Mouse (Mus musculus) cortical plate, adult 2 months (tissue): ENCODE measurements around the gene Apeh. TPM values are rescaled to one million over a fixed set of nuclear protein-coding genes. Genes with fewer than 3 reads are reported as not detected.
"Not testable (repeated sequence)": the region's sequence is repeated elsewhere in the genome, so short reads cannot be mapped to it uniquely, and the experiment has no call there.

Experiments used
- H3K27ac ChIP-seq: fragments of 200-500 bp; 2 replicates; pipeline ENCODE4 v1.5.1; 2012; ENCODE audit warnings: low read length, control low read depth, inconsistent platforms; ENCODE audit not compliant: insufficient read depth
- H3K4me1 ChIP-seq: fragments of 200-500 bp; 2 replicates; pipeline ENCODE4 v1.6.1; 2011; ENCODE audit warnings: low read length; ENCODE audit not compliant: control insufficient read depth, insufficient read depth
- H3K4me3 ChIP-seq: fragments of 200-500 bp; 2 replicates; pipeline ENCODE4 v1.5.1; 2011; ENCODE audit warnings: mild to moderate bottlenecking, low read length, control low read depth; ENCODE audit not compliant: insufficient read depth
- CTCF ChIP-seq: fragments of 200-500 bp; IDR thresholded peaks from 2 replicates; pipeline ENCODE4 v1.5.1; 2011; ENCODE audit warnings: mild to moderate bottlenecking, control low read depth, low read length; ENCODE audit not compliant: insufficient read depth; ENCODE audit errors: extremely low read depth
- POLR2A ChIP-seq: fragments of 200-500 bp; IDR thresholded peaks from 2 replicates; pipeline ENCODE4 v1.6.1; 2011; ENCODE audit warnings: mild to moderate bottlenecking, low read length, control low read depth; ENCODE audit not compliant: insufficient read depth; ENCODE audit errors: extremely low read depth
- polyA plus RNA-seq: library from polyadenylated mRNA; depleted of rRNA; stranded (reverse); fragments of >200 nt; gene quantifications from 2 replicates; pipeline ENCODE4 v1.2.3, GENCODE M21; 2012; rRNA removed

Gene Apeh
- polyA plus RNA-seq = 26.1 TPM in 2 replicates

- peaks cover 4% of the 10 kb centered on the region; the same call in 1 of the 2 replicates for H3K4me1 ChIP-seq
- TF ChIP-seq POLR2A (peak; percentile 28; the same call in 1 of the 2 replicates), CTCF (no peak)
- H3K4me3 ChIP-seq = peak within 1 kb of the TSS; percentile 31
- no peak within 1 kb of the TSS for H3K27ac ChIP-seq
Observed at GRCm38 (mm10) chr9:108094184-108094941, at the start of gene Apeh. Apeh (minus strand) TSS chr9:108094606.

GRCm38 (mm10) chr9:108143470-108143869 is 49.1 kb upstream of the Apeh start:
- Histone ChIP-seq H3K4me1 (peaks cover 10% of the 10 kb centered on the region), H3K4me3 (no peak overlapping the region), H3K27ac (peak overlapping the region; percentile 75)
- TF ChIP-seq POLR2A = no peak
- TF ChIP-seq CTCF = no peak

- Histone ChIP-seq H3K4me3 (no peak overlapping the region), H3K4me1 (peaks cover 6% of the 10 kb centered on the region; the same call in 1 of the 2 replicates), H3K27ac (peak overlapping the region; percentile 63)
- no peak for TF ChIP-seq POLR2A
- no peak for TF ChIP-seq CTCF
Observed at GRCm38 (mm10) chr9:108141387-108141786, 47.0 kb upstream of the Apeh start.

GRCm38 (mm10) chr9:108139963-108140695 is 45.7 kb upstream of the Apeh start:
- peak overlapping the region; percentile 63; the same call in 1 of the 2 replicates for H3K27ac ChIP-seq
- H3K4me3 ChIP-seq = no peak overlapping the region
- TF ChIP-seq CTCF = peak; percentile 38; the same call in 1 of the 2 replicates
- no peak for TF ChIP-seq POLR2A
- peaks cover 7% of the 10 kb centered on the region; the same call in 1 of the 2 replicates for H3K4me1 ChIP-seq

- H3K4me1 ChIP-seq = peaks cover 6% of the 10 kb centered on the region; the same call in 1 of the 2 replicates
- no peak for TF ChIP-seq POLR2A
- no peak for TF ChIP-seq CTCF
- H3K27ac ChIP-seq = peak overlapping the region; percentile 51
- no peak overlapping the region for H3K4me3 ChIP-seq
Observed at GRCm38 (mm10) chr9:108139169-108139962, 45.0 kb upstream of the Apeh start.

GRCm38 (mm10) chr9:108138118-108138517 is 43.7 kb upstream of the Apeh start:
- TF ChIP-seq CTCF = no peak
- no peak for TF ChIP-seq POLR2A
- H3K4me1 ChIP-seq = peaks cover 6% of the 10 kb centered on the region; the same call in 1 of the 2 replicates
- peak overlapping the region; percentile 78 for H3K27ac ChIP-seq
- H3K4me3 ChIP-seq = no peak overlapping the region

GRCm38 (mm10) chr9:108137523-108137922 is 43.1 kb upstream of the Apeh start:
- TF ChIP-seq CTCF (no peak), POLR2A (0 out of 2 replicates have a peak, but pooled peaks have one; percentile 29)
- Histone ChIP-seq H3K4me1 (peaks cover 6% of the 10 kb centered on the region; the same call in 1 of the 2 replicates), H3K27ac (0 out of 2 replicates have a peak overlapping the region, but pooled peaks have one; percentile 93), H3K4me3 (no peak overlapping the region)

- H3K27ac ChIP-seq = peak overlapping the region; percentile 93
- peaks cover 6% of the 10 kb centered on the region; the same call in 1 of the 2 replicates for H3K4me1 ChIP-seq
- H3K4me3 ChIP-seq = no peak overlapping the region
- TF ChIP-seq CTCF (no peak), POLR2A (no peak)
Observed at GRCm38 (mm10) chr9:108136930-108137462, 42.6 kb upstream of the Apeh start.

GRCm38 (mm10) chr9:108136225-108136624 is 41.8 kb upstream of the Apeh start:
- Histone ChIP-seq H3K27ac (peak overlapping the region; percentile 93), H3K4me1 (peaks cover 4% of the 10 kb centered on the region; the same call in 1 of the 2 replicates), H3K4me3 (no peak overlapping the region)
- TF ChIP-seq CTCF (peak; percentile 33), POLR2A (no peak)

GRCm38 (mm10) chr9:108135679-108136078 is 41.3 kb upstream of the Apeh start:
- not testable (repeated sequence) for H3K4me1 ChIP-seq
- 0 out of 2 replicates have a peak overlapping the region, but pooled peaks have one; percentile 42 for H3K27ac ChIP-seq

More at GRCm38 (mm10) chr9:108135679-108136078, 41.3 kb upstream of the Apeh start:
- not testable (repeated sequence) for H3K4me3 ChIP-seq
